Mouse (Mus musculus) ES-E14 (cell line): ENCODE data around the gene Akap2.

Experiments used
- CHD2 ChIP-seq: IDR thresholded peaks from 2 replicates; pipeline ENCODE4 v1.6.1; 2014; ENCODE audit warnings: mild to moderate bottlenecking, low read depth, low read length, inconsistent platforms
- MAFK ChIP-seq: IDR thresholded peaks from 2 replicates; pipeline ENCODE4 v1.6.1; 2014; ENCODE audit warnings: mild to moderate bottlenecking, low read depth, low read length, inconsistent platforms; ENCODE audit not compliant: insufficient read depth
- ZC3H11A ChIP-seq: IDR thresholded peaks from 2 replicates; pipeline ENCODE4 v1.6.1; 2012; ENCODE audit warnings: low read depth, mild to moderate bottlenecking, inconsistent platforms, low read length, borderline replicate concordance
- ZNF384 ChIP-seq: IDR thresholded peaks from 2 replicates; pipeline ENCODE4 v1.6.1; 2012; ENCODE audit warnings: low read depth, low read length, inconsistent platforms

DNA sequence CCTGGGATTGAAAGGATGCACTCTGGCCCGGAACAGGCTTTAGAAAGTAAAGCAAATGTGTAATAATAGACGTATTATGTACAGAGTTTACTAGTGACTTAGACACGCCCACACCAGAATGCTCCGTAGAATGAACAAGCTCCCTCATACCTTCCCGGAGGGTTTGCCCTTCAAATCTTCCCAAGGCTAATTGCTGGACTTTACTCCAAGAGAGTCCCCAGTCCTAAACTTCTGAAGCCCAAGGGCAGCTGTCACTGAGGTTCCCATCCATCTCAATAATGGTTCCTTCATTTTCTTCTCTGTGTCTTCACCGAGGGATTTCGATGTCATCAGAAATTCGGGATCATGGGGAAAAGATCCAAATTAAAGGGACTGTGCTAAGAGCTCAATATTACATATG, 172.3 kb downstream of the Akap2 start:
- TF ChIP-seq MAFK (no peak), ZC3H11A (no peak), ZNF384 (no peak), CHD2 (no peak)
